Mouse (Mus musculus) brain, embryonic 14.5 days (tissue): ENCODE measurements around the gene Cpne6.

Source experiments
- CTCF ChIP-seq: fragments of 200-500 bp; IDR thresholded peaks from 2 replicates; pipeline ENCODE4 v1.5.1; 2012; ENCODE audit warnings: inconsistent platforms, mild to moderate bottlenecking, moderate library complexity, borderline replicate concordance; ENCODE audit not compliant: insufficient read depth, insufficient read length; ENCODE audit errors: extremely low read depth
- POLR2A ChIP-seq: fragments of 200-500 bp; IDR thresholded peaks from 2 replicates; pipeline ENCODE4 v1.6.1; 2012; ENCODE audit warnings: mild to moderate bottlenecking, inconsistent platforms, borderline replicate concordance; ENCODE audit not compliant: poor library complexity, insufficient read depth, insufficient read length, severe bottlenecking; ENCODE audit errors: extremely low read depth

DNA sequence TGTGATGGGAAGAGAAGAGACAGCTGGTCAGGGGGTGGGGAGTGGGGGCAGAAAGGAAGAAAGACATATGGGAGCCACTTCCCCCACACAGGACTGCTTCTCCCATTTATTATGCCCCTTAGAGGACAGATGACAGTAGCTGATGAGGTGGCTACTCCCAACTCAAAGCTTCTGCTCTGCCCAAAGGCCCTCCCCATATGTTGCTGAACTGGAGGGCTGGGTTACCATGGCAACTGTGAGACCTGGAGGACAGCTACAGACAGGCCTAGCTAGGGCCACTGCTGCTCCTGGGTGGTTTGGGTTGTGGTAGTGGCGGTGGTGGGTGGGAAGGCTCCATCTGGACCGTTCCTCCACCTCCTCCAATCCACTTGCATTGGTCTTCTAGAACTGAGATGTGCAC is 8.7 kb downstream of the Cpne6 start:
- TF ChIP-seq POLR2A (no peak), CTCF (no peak)
